Mouse (Mus musculus) stomach, embryonic 16.5 days (tissue): Measurements from ENCODE around the gene BC049762. TPM values are rescaled to one million over a fixed set of nuclear protein-coding genes. Genes with fewer than 3 reads are reported as not detected.

ENCODE experiments used
- ATAC-seq: fragments of 200-750 bp; cut with Nextera tagmentation; 2 replicates; pipeline ENCODE4 v1.8.0; 2017; ENCODE audit warnings: moderate number of reproducible peaks, moderate TSS enrichment; ENCODE audit not compliant: insufficient read depth, low FRiP score
- H3K27ac ChIP-seq: fragments of 300-500 bp; sonication (generic); 2 replicates; pipeline ENCODE4 v1.5.1; 2014; ENCODE audit warnings: low read length
- H3K27me3 ChIP-seq: fragments of 300-500 bp; sonication (generic); 2 replicates; pipeline ENCODE4 v1.6.1; 2014; ENCODE audit warnings: low read length, control low read depth, mixed read lengths; ENCODE audit not compliant: control insufficient read depth, insufficient read depth
- H3K36me3 ChIP-seq: fragments of 300-500 bp; sonication (generic); 2 replicates; pipeline ENCODE4 v1.6.1; 2014; ENCODE audit warnings: low read length; ENCODE audit not compliant: control insufficient read depth, insufficient read depth
- H3K4me1 ChIP-seq: fragments of 300-500 bp; sonication (generic); 2 replicates; pipeline ENCODE4 v1.6.1; 2014; ENCODE audit warnings: low read length, control low read depth, mixed read lengths; ENCODE audit not compliant: control insufficient read depth, insufficient read depth
- H3K4me2 ChIP-seq: fragments of 300-500 bp; sonication (generic); 2 replicates; pipeline ENCODE4 v1.6.1; 2014; ENCODE audit warnings: low read depth, low read length, mixed read lengths
- H3K4me3 ChIP-seq: fragments of 300-500 bp; sonication (generic); replicated peaks from 2 replicates; pipeline ENCODE4 v1.5.1; 2014; ENCODE audit warnings: mild to moderate bottlenecking, low read length
- H3K9ac ChIP-seq: fragments of 300-500 bp; sonication (generic); 2 replicates; pipeline ENCODE4 v1.6.1; 2014; ENCODE audit warnings: low read length
- H3K9me3 ChIP-seq: fragments of 300-500 bp; sonication (generic); replicated peaks from 2 replicates; pipeline ENCODE4 v1.6.1; 2016; ENCODE audit warnings: low read length, control low read depth; ENCODE audit not compliant: control insufficient read depth
- WGBS: fragments of 180-500 bp; shearing (Covaris S2); extraction: QIAGEN DNeasy Blood & Tissue Kit; methylation state at CpG from one replicate; pipeline ENCODE4 v1.1.7; 2014; 5-methylcytosine and 5-hydroxymethylcytosine counted together
- polyA plus RNA-seq: library from polyadenylated mRNA; unstranded; fragments of >200 nt; fragmentation: Nextera tagmentation; extraction: Ambion mirVana; gene quantifications from 2 replicates; pipeline ENCODE4 v1.2.1, GENCODE M21; 2015

BC049762 gene
- polyA plus RNA-seq, 1 experiment from 2014 or later = 0.36 TPM

GRCm38 (mm10) chr11:51242897-51243296 is 19.9 kb downstream of the BC049762 start:
- ATAC-seq = no peak
- no peaks in the 10 kb centered on the region for H3K27me3 ChIP-seq
- no peaks in the 10 kb centered on the region for H3K36me3 ChIP-seq
- no peak overlapping the region for H3K4me3 ChIP-seq
- no peaks in the 10 kb centered on the region for H3K4me1 ChIP-seq
- 83% methylated on average over 2 of the region's 2 CpGs for WGBS
- H3K4me2 ChIP-seq = no peak overlapping the region
- no peak overlapping the region for H3K9ac ChIP-seq
- no peak overlapping the region for H3K27ac ChIP-seq
- H3K9me3 ChIP-seq = no peaks in the 10 kb centered on the region

- Histone ChIP-seq H3K4me2 (no peak overlapping the region), H3K36me3 (no peaks in the 10 kb centered on the region), H3K9me3 (no peaks in the 10 kb centered on the region), H3K4me3 (no peak overlapping the region), H3K27me3 (no peaks in the 10 kb centered on the region), H3K27ac (no peak overlapping the region), H3K4me1 (no peaks in the 10 kb centered on the region), H3K9ac (no peak overlapping the region)
- WGBS = 89% methylated on average over 9 of the region's 9 CpGs
- ATAC-seq = no peak
Measured at GRCm38 (mm10) chr11:51234626-51235025, 28.2 kb downstream of the BC049762 start.

GRCm38 (mm10) chr11:51227104-51227503 is 35.7 kb downstream of the BC049762 start:
- ATAC-seq = no peak
- Histone ChIP-seq H3K4me2 (no peak overlapping the region), H3K36me3 (no peaks in the 10 kb centered on the region), H3K27ac (no peak overlapping the region), H3K9me3 (no peaks in the 10 kb centered on the region), H3K27me3 (no peaks in the 10 kb centered on the region), H3K4me1 (no peaks in the 10 kb centered on the region), H3K4me3 (no peak overlapping the region), H3K9ac (no peak overlapping the region)
- 86% methylated on average over 4 of the region's 4 CpGs for WGBS

GRCm38 (mm10) chr11:51220308-51220707 is 42.5 kb downstream of the BC049762 start, which contains the start of gene Gm12569:
Gm12569 (plus strand) TSS chr11:51220473.
- no peak for ATAC-seq
- 92% methylated on average over 11 of the region's 11 CpGs for WGBS

GRCm38 (mm10) chr11:51219396-51219980 is 43.4 kb downstream of the BC049762 start:
- H3K4me2 ChIP-seq = no peak overlapping the region
- no peaks in the 10 kb centered on the region for H3K9me3 ChIP-seq
- no peaks in the 10 kb centered on the region for H3K27me3 ChIP-seq
- H3K9ac ChIP-seq = no peak overlapping the region
- H3K4me3 ChIP-seq = no peak overlapping the region
- ATAC-seq = no peak
- no peaks in the 10 kb centered on the region for H3K4me1 ChIP-seq
- H3K27ac ChIP-seq = no peak overlapping the region
- H3K36me3 ChIP-seq = no peaks in the 10 kb centered on the region
- 82% methylated on average over 12 of the region's 12 CpGs for WGBS

More at GRCm38 (mm10) chr11:51220308-51220707, 42.5 kb downstream of the BC049762 start, which contains the start of gene Gm12569:
- no peaks in the 10 kb centered on the region for H3K36me3 ChIP-seq
- no peak within 1 kb of the TSS for H3K9ac ChIP-seq
- H3K4me3 ChIP-seq = no peak within 1 kb of the TSS
- H3K9me3 ChIP-seq = no peaks in the 10 kb centered on the region
- no peaks in the 10 kb centered on the region for H3K4me1 ChIP-seq
- H3K4me2 ChIP-seq = no peak within 1 kb of the TSS
- H3K27me3 ChIP-seq = no peaks in the 10 kb centered on the region
- no peak within 1 kb of the TSS for H3K27ac ChIP-seq

GRCm38 (mm10) chr11:51214021-51214420 is 48.8 kb downstream of the BC049762 start:
- no peak overlapping the region for H3K4me2 ChIP-seq
- H3K9ac ChIP-seq = no peak overlapping the region
- H3K4me1 ChIP-seq = no peaks in the 10 kb centered on the region
- WGBS = 86% methylated on average over 7 of the region's 7 CpGs
- no peak for ATAC-seq
- no peak overlapping the region for H3K4me3 ChIP-seq
- no peak overlapping the region for H3K27ac ChIP-seq
- no peaks in the 10 kb centered on the region for H3K9me3 ChIP-seq
- H3K36me3 ChIP-seq = no peaks in the 10 kb centered on the region
- no peaks in the 10 kb centered on the region for H3K27me3 ChIP-seq

GRCm38 (mm10) chr11:51211426-51211825 is 51.4 kb downstream of the BC049762 start:
- Histone ChIP-seq H3K4me3 (no peak overlapping the region), H3K36me3 (no peaks in the 10 kb centered on the region), H3K27ac (no peak overlapping the region), H3K9ac (no peak overlapping the region), H3K27me3 (no peaks in the 10 kb centered on the region), H3K4me1 (no peaks in the 10 kb centered on the region), H3K9me3 (no peaks in the 10 kb centered on the region), H3K4me2 (no peak overlapping the region)
- WGBS = 84% methylated on average over 5 of the region's 5 CpGs
- no peak for ATAC-seq

GRCm38 (mm10) chr11:51207758-51208157 is 55.1 kb downstream of the BC049762 start:
- H3K4me2 ChIP-seq = no peak overlapping the region
- ATAC-seq = no peak
- WGBS = 74% methylated on average over 3 of the region's 3 CpGs
- no peak overlapping the region for H3K4me3 ChIP-seq
- no peaks in the 10 kb centered on the region for H3K9me3 ChIP-seq
- no peaks in the 10 kb centered on the region for H3K4me1 ChIP-seq
- H3K36me3 ChIP-seq = no peaks in the 10 kb centered on the region
- H3K27me3 ChIP-seq = no peaks in the 10 kb centered on the region
- H3K27ac ChIP-seq = no peak overlapping the region
- no peak overlapping the region for H3K9ac ChIP-seq
